In the genomic region with DNA sequence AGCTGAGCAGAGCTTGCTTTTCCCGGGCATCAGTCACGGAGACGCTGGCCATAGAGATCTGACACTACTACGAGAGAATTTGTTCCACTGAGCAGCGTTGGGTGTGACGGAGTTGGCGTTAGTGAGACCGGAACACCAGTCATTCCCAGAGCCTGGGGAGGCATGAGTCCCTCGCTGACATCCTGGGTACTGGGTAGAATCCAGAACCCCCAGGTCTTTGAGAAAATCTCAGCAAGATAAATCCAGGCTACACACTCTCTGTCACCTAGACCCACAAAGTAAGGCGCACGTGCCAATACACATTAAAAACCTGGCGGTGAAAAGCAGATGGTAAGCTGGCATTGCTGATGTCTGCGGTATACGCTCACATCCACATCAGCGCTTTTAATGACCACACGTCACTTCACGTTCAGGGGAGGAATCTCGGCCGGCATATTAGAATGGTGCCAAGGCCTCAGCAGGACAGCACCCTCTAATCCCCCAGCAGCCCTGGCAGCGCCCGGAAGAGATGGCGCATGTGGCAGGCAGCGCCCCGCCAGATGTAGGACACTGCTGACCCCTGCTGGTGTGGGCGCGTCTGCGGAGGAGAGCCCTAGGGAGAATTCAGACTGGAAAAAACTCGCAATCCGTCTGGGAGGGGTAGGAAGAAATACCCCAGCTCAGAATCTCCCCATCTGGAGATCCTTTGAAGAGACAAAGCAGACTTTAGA, we compare ENCODE assay signal across 8 mouse cellular contexts. TPM values are rescaled to one million over a fixed set of nuclear protein-coding genes. Genes with fewer than 3 reads are reported as not detected.
A peak's percentile ranks its signal among the peaks of the same experiment; 100 is the strongest.
DNase-seq lines count a peak whose midpoint lies in the region; ATAC-seq and TF ChIP-seq lines count a peak whose summit lies in the region.

No protein-coding gene starts in this region.

- intact Hi-C loops in heart, postnatal 36 days (cut with DNase I): loop anchor here (1.0 to 10.0 kb wide), 5 partner anchors 11 to 534 kb away; partner anchors contain the start of gene Gpr37l1

- dilution Hi-C loops in CH12.LX (cut with MboI; ENCODE audit: extremely low pct_ligation_motif_present, extremely low pct_unique_long_range_greater_than_20kb, low sequenced_read_pairs): no loop called here

- TF ChIP-seq RAD21 in CH12.LX (IDR thresholded peaks at IDR 0.05; ENCODE audit: low read depth, low read length): peak; percentile 45

- no peak for DNase-seq in CH12.LX (ENCODE audit: extremely low read depth)
- peak; percentile 86 for DNase-seq in brain, embryonic 14.5 days (ENCODE audit: low read depth)
- peak; percentile 86 for DNase-seq in forebrain, postnatal 0 days
- DNase-seq in heart, postnatal 36 days: peak; percentile 86
- DNase-seq in layer of hippocampus, adult 2 months (ENCODE audit: low spot score in 2 of 2): peak; percentile 74 to 75
- DNase-seq in lung, embryonic 14.5 days: peak; percentile 91
- DNase-seq in thymus, postnatal 14 days: peak; percentile 72

- H3K27me3 ChIP-seq in CH12.LX (replicated peaks): peaks cover 59% of the 10 kb centered on the region
- H3K27me3 ChIP-seq in forebrain, postnatal 0 days (ENCODE audit: insufficient read depth, low read length): no peaks in the 10 kb centered on the region; the same call in 1 of the 2 replicates
- H3K27me3 ChIP-seq in lung, embryonic 14.5 days (ENCODE audit: insufficient read depth, low read length): no peaks in the 10 kb centered on the region

- peaks cover 4% of the 10 kb centered on the region for H3K9me3 ChIP-seq in CH12.LX (replicated peaks; ENCODE audit: low read length)
- H3K9me3 ChIP-seq in forebrain, postnatal 0 days (ENCODE audit: low read length): no peaks in the 10 kb centered on the region
- no peaks in the 10 kb centered on the region for H3K9me3 ChIP-seq in lung, embryonic 14.5 days (ENCODE audit: low read depth, low read length)

- no peak overlapping the region for H3K4me3 ChIP-seq in CH12.LX (replicated peaks in 1 of 3; ENCODE audit: low read depth in 2 of 3, low read length in 2 of 3, poor library complexity in 1 of 3)
- H3K4me3 ChIP-seq in forebrain, postnatal 0 days (ENCODE audit: low read depth, low read length): peak overlapping the region; percentile 33
- peak overlapping the region; percentile 51 for H3K4me3 ChIP-seq in layer of hippocampus, adult 2 months
- peak overlapping the region; percentile 26 for H3K4me3 ChIP-seq in lung, embryonic 14.5 days (ENCODE audit: low read depth, low read length)
- peak overlapping the region; percentile 31 for H3K4me3 ChIP-seq in olfactory bulb, adult 2 months (ENCODE audit: insufficient read depth, low read depth, low read length)

- TF ChIP-seq EP300 in CH12.LX (IDR thresholded peaks at IDR 0.05; ENCODE audit: low read length): no peak

- H3K9ac ChIP-seq in CH12.LX (ENCODE audit: insufficient read depth, low read depth): no peak overlapping the region
- peak overlapping the region; percentile 29 for H3K9ac ChIP-seq in forebrain, postnatal 0 days
- H3K9ac ChIP-seq in lung, embryonic 14.5 days: 0 out of 2 replicates have a peak overlapping the region, but pooled peaks have one; percentile 11

- peak; percentile 86 for ATAC-seq in forebrain, postnatal 0 days
- ATAC-seq in lung, embryonic 14.5 days (ENCODE audit: insufficient read depth): peak; percentile 63

- H3K27ac ChIP-seq in CH12.LX (ENCODE audit: insufficient read depth, low read depth): no peak overlapping the region
- H3K27ac ChIP-seq in forebrain, postnatal 0 days (ENCODE audit: low read depth, low read length): no peak overlapping the region
- H3K27ac ChIP-seq in layer of hippocampus, adult 2 months: peak overlapping the region; percentile 57
- H3K27ac ChIP-seq in lung, embryonic 14.5 days (ENCODE audit: low read depth): no peak overlapping the region
- no peak overlapping the region for H3K27ac ChIP-seq in olfactory bulb, adult 2 months (ENCODE audit: insufficient read depth, low read depth, low read length)

- WGBS in forebrain, postnatal 0 days: 2% methylated on average over 29 of the region's 29 CpGs
- WGBS in lung, embryonic 14.5 days: 2% methylated on average over 29 of the region's 29 CpGs
- WGBS in olfactory bulb, adult 2 months: 10% methylated on average over 29 of the region's 29 CpGs

- in situ Hi-C loops in CH12.LX (cut with MboI; ENCODE audit: low pct_ligation_motif_present, low pct_unique_long_range_greater_than_20kb, low sequenced_read_pairs): no loop called here

- TF ChIP-seq CTCF in CH12.LX (conservative IDR thresholded peaks at IDR 0.05 in 1 of 2, IDR thresholded peaks at IDR 0.05 in 1 of 2; ENCODE audit: low read depth in 2 of 2, low read length in 2 of 2): peak in 1 of 2 experiments; percentile 63; a peak in 2 of 4 replicates
- peak; percentile 82 for TF ChIP-seq CTCF in brain, embryonic 14.5 days (IDR thresholded peaks at IDR 0.05; ENCODE audit: borderline replicate concordance, extremely low read depth, insufficient read depth, insufficient read length)
- TF ChIP-seq CTCF in forebrain, postnatal 0 days (IDR thresholded peaks at IDR 0.05; ENCODE audit: low read depth): peak; percentile 81
- peak; percentile 93 for TF ChIP-seq CTCF in layer of hippocampus, adult 2 months (conservative IDR thresholded peaks at IDR 0.05)
- peak; percentile 92 for TF ChIP-seq CTCF in lung, embryonic 14.5 days (IDR thresholded peaks at IDR 0.05; ENCODE audit: low read depth)
- TF ChIP-seq CTCF in olfactory bulb, adult 2 months (IDR thresholded peaks at IDR 0.05; ENCODE audit: insufficient read depth, low read depth, low read length): peak; percentile 81; the same call in 1 of the 2 replicates

- H3K79me2 ChIP-seq in CH12.LX (replicated peaks; ENCODE audit: control insufficient read depth, extremely low read depth, insufficient read depth, poor library complexity, severe bottlenecking): no peaks in the 10 kb centered on the region

- 0 out of 4 replicates have a peak, but pooled peaks cover 0 to 2% of the 10 kb centered on the region in 2 experiments for H3K4me1 ChIP-seq in CH12.LX (ENCODE audit: control insufficient read depth in 1 of 2, insufficient read depth in 2 of 2)
- 0 out of 2 replicates have a peak, but pooled peaks cover 4% of the 10 kb centered on the region for H3K4me1 ChIP-seq in forebrain, postnatal 0 days (ENCODE audit: insufficient read depth)
- H3K4me1 ChIP-seq in lung, embryonic 14.5 days (ENCODE audit: insufficient read depth): peaks cover 7% of the 10 kb centered on the region
- H3K4me1 ChIP-seq in olfactory bulb, adult 2 months (ENCODE audit: control insufficient read depth, insufficient read depth, low read length): peaks cover 13% of the 10 kb centered on the region

- no peak for TF ChIP-seq POLR2A in CH12.LX (IDR thresholded peaks at IDR 0.05; ENCODE audit: low read depth, low read length)
- TF ChIP-seq POLR2A in brain, embryonic 14.5 days (IDR thresholded peaks at IDR 0.05; ENCODE audit: borderline replicate concordance, extremely low read depth, insufficient read depth, insufficient read length, poor library complexity, severe bottlenecking): no peak
- TF ChIP-seq POLR2A in olfactory bulb, adult 2 months (IDR thresholded peaks at IDR 0.05; ENCODE audit: insufficient read depth, low read depth, low read length): no peak

- no peak overlapping the region for H3K4me2 ChIP-seq in CH12.LX (ENCODE audit: insufficient read depth, low read depth, poor library complexity, severe bottlenecking)
- peak overlapping the region; percentile 55 for H3K4me2 ChIP-seq in forebrain, postnatal 0 days (ENCODE audit: low read depth)
- peak overlapping the region; percentile 67 for H3K4me2 ChIP-seq in lung, embryonic 14.5 days

- no peaks in the 10 kb centered on the region for H3K36me3 ChIP-seq in CH12.LX (replicated peaks in 1 of 2; ENCODE audit: control insufficient read depth in 1 of 2, insufficient read depth in 1 of 2, low read length in 1 of 2)
- H3K36me3 ChIP-seq in forebrain, postnatal 0 days (ENCODE audit: insufficient read depth): no peaks in the 10 kb centered on the region
- no peaks in the 10 kb centered on the region for H3K36me3 ChIP-seq in lung, embryonic 14.5 days (ENCODE audit: insufficient read depth)

TF ChIP-seq in CH12.LX, 34 proteins besides CTCF, POLR2A, EP300 and RAD21:
- 0 out of 2 replicates have a peak, but pooled peaks have one; percentile 14 for TF ChIP-seq ELF1 (IDR thresholded peaks at IDR 0.05; ENCODE audit: low read depth, low read length)
- TF ChIP-seq JUN (IDR thresholded peaks at IDR 0.05; ENCODE audit: insufficient read depth, low read depth, low read length): no peak
- peak; percentile 29; the same call in 1 of the 2 replicates for TF ChIP-seq SMC3 (IDR thresholded peaks at IDR 0.05; ENCODE audit: low read depth, low read length)

RNA-seq across cellular contexts. Expression of gene Csrp1, which starts 20.7 kb away (rescaled TPM):
- 50.7 and 54.3 TPM in 2 replicates for total RNA-seq in CH12.LX (2012; rRNA removed)
- 44.7 and 49.4 TPM in 2 replicates for total RNA-seq in CH12.LX (2014; rRNA removed)
- 45.9 and 52.5 TPM in 2 replicates for polyA plus RNA-seq in CH12.LX (2012; ENCODE audit: insufficient read length, low read depth)
- 28.4 and 29.1 TPM in 2 replicates for polyA plus RNA-seq in brain, embryonic 14.5 days (2012; rRNA removed)
- 53.2 and 55.7 TPM in 2 replicates for total RNA-seq in forebrain, postnatal 0 days (2014; rRNA removed)
- polyA plus RNA-seq in forebrain, postnatal 0 days (2015; fragmentation: Nextera tagmentation; extraction: Ambion mirVana): 20.8 and 21.0 TPM in 2 replicates
- total RNA-seq in heart, postnatal 36 days (2021): 10 to 100 TPM; 46.5 to 52.8 TPM
- total RNA-seq in layer of hippocampus, adult 2 months (2021): 100 to 1,000 TPM; 220 to 231 TPM
- polyA plus RNA-seq in lung, embryonic 14.5 days (2014; fragmentation: Nextera tagmentation; extraction: Ambion mirVana): 271 and 297 TPM in 2 replicates
- polyA plus RNA-seq in olfactory bulb, adult 2 months (2012; ENCODE audit: insufficient read depth, insufficient read length, low replicate concordance, missing spikeins): 169 and 254 TPM in 2 replicates

Comparison
In these comparisons a context has a peak if more than half of its experiments do, and no peak if none do; other contexts are left out.
1. H3K4me3 ChIP-seq: peak in forebrain, postnatal 0 days (single experiment), layer of hippocampus, adult 2 months (single experiment), lung, embryonic 14.5 days (single experiment) and olfactory bulb, adult 2 months (single experiment); none in CH12.LX (0 of 3).